Mouse (Mus musculus): ENCODE data around the gene Pafah1b3. TPM values are rescaled to one million over a fixed set of nuclear protein-coding genes. Genes with fewer than 3 reads are reported as not detected.

Gene Pafah1b3
- total and polyA plus RNA-seq, 3 experiments: 41.3 to 79.2 (median 76.9) TPM

GRCm38 (mm10) chr7:25306614-25306996, 8.8 kb upstream of the Pafah1b3 start:
- peaks cover 67% of the 10 kb centered on the region for H3K27me3 ChIP-seq (ENCODE audit: insufficient read depth, low read length)
- H3K4me3 ChIP-seq (ENCODE audit: low read depth, low read length): no peak overlapping the region
- TF ChIP-seq POLR2AphosphoS5 (IDR thresholded peaks at IDR 0.05; ENCODE audit: insufficient replicate concordance, low read depth, low read length) (no peak), TAL1 (conservative IDR thresholded peaks at IDR 0.05; ENCODE audit: low read depth, low read length) (no peak), GATA2 (IDR thresholded peaks at IDR 0.05; ENCODE audit: borderline replicate concordance, low read depth, low read length) (no peak), GATA1 (IDR thresholded peaks at IDR 0.05; ENCODE audit: borderline replicate concordance, low read length) (no peak), CTCF (IDR thresholded peaks at IDR 0.05; ENCODE audit: low read depth, low read length) (no peak)
- no peaks in the 10 kb centered on the region for H3K36me3 ChIP-seq (replicated peaks)
- ATAC-seq (ENCODE audit: extremely low read depth, insufficient number of reproducible peaks, low FRiP score, poor library complexity, severe bottlenecking) (no peak), DNase-seq (ENCODE audit: low spot score) (no peak)
- H3K9me3 ChIP-seq (replicated peaks): no peaks in the 10 kb centered on the region
- peaks cover 9% of the 10 kb centered on the region for H3K4me1 ChIP-seq (ENCODE audit: insufficient read depth, low read depth, low read length)

- Histone ChIP-seq H3K4me1 (ENCODE audit: insufficient read depth, low read depth, low read length) (peaks cover 11% of the 10 kb centered on the region), H3K27me3 (ENCODE audit: insufficient read depth, low read length) (peaks cover 62% of the 10 kb centered on the region), H3K9me3 (replicated peaks) (no peaks in the 10 kb centered on the region), H3K4me3 (ENCODE audit: low read depth, low read length) (no peak within 1 kb of the TSS; the same call in 1 of the 2 replicates), H3K36me3 (replicated peaks) (no peaks in the 10 kb centered on the region)
- TF ChIP-seq GATA1 (IDR thresholded peaks at IDR 0.05; ENCODE audit: borderline replicate concordance, low read length): no peak
- TF ChIP-seq TAL1 (conservative IDR thresholded peaks at IDR 0.05; ENCODE audit: low read depth, low read length): no peak
- TF ChIP-seq POLR2AphosphoS5 (IDR thresholded peaks at IDR 0.05; ENCODE audit: insufficient replicate concordance, low read depth, low read length): no peak
- TF ChIP-seq GATA2 (IDR thresholded peaks at IDR 0.05; ENCODE audit: borderline replicate concordance, low read depth, low read length): no peak
- no peak for TF ChIP-seq CTCF (IDR thresholded peaks at IDR 0.05; ENCODE audit: low read depth, low read length)
- no peak for ATAC-seq (ENCODE audit: extremely low read depth, insufficient number of reproducible peaks, low FRiP score, poor library complexity, severe bottlenecking)
- DNase-seq (ENCODE audit: low spot score): peak; percentile 71
Measured at GRCm38 (mm10) chr7:25305956-25306613, 8.3 kb upstream of the Pafah1b3 start, which contains the start of gene Tmem145. Tmem145 (plus strand) TSS chr7:25306106.

GRCm38 (mm10) chr7:25305481-25305880, 7.7 kb upstream of the Pafah1b3 start:
- Histone ChIP-seq H3K4me3 (ENCODE audit: low read depth, low read length) (no peak overlapping the region), H3K36me3 (replicated peaks) (no peaks in the 10 kb centered on the region), H3K9me3 (replicated peaks) (no peaks in the 10 kb centered on the region), H3K27me3 (ENCODE audit: insufficient read depth, low read length) (peaks cover 59% of the 10 kb centered on the region), H3K4me1 (ENCODE audit: insufficient read depth, low read depth, low read length) (peaks cover 13% of the 10 kb centered on the region)
- ATAC-seq (ENCODE audit: extremely low read depth, insufficient number of reproducible peaks, low FRiP score, poor library complexity, severe bottlenecking) (no peak; the same call in 1 of the 2 replicates), DNase-seq (ENCODE audit: low spot score) (no peak)
- TF ChIP-seq TAL1 (conservative IDR thresholded peaks at IDR 0.05; ENCODE audit: low read depth, low read length) (no peak), POLR2AphosphoS5 (IDR thresholded peaks at IDR 0.05; ENCODE audit: insufficient replicate concordance, low read depth, low read length) (no peak), CTCF (IDR thresholded peaks at IDR 0.05; ENCODE audit: low read depth, low read length) (no peak), GATA1 (IDR thresholded peaks at IDR 0.05; ENCODE audit: borderline replicate concordance, low read length) (no peak), GATA2 (IDR thresholded peaks at IDR 0.05; ENCODE audit: borderline replicate concordance, low read depth, low read length) (no peak)

GRCm38 (mm10) chr7:25303685-25304006, 5.9 kb upstream of the Pafah1b3 start:
- peaks cover 16% of the 10 kb centered on the region for H3K4me1 ChIP-seq (ENCODE audit: insufficient read depth, low read depth, low read length)
- ATAC-seq (ENCODE audit: extremely low read depth, insufficient number of reproducible peaks, low FRiP score, poor library complexity, severe bottlenecking): no peak
- DNase-seq (ENCODE audit: low spot score): no peak
- peaks cover 48% of the 10 kb centered on the region for H3K27me3 ChIP-seq (ENCODE audit: insufficient read depth, low read length)
- no peaks in the 10 kb centered on the region for H3K9me3 ChIP-seq (replicated peaks)
- H3K4me3 ChIP-seq (ENCODE audit: low read depth, low read length): no peak overlapping the region
- TF ChIP-seq GATA2 (IDR thresholded peaks at IDR 0.05; ENCODE audit: borderline replicate concordance, low read depth, low read length) (no peak), TAL1 (conservative IDR thresholded peaks at IDR 0.05; ENCODE audit: low read depth, low read length) (no peak), CTCF (IDR thresholded peaks at IDR 0.05; ENCODE audit: low read depth, low read length) (no peak), GATA1 (IDR thresholded peaks at IDR 0.05; ENCODE audit: borderline replicate concordance, low read length) (no peak), POLR2AphosphoS5 (IDR thresholded peaks at IDR 0.05; ENCODE audit: insufficient replicate concordance, low read depth, low read length) (no peak)
- H3K36me3 ChIP-seq (replicated peaks): no peaks in the 10 kb centered on the region

GRCm38 (mm10) chr7:25303003-25303684, 5.4 kb upstream of the Pafah1b3 start:
- Histone ChIP-seq H3K4me3 (ENCODE audit: low read depth, low read length) (no peak overlapping the region), H3K36me3 (replicated peaks) (no peaks in the 10 kb centered on the region), H3K4me1 (ENCODE audit: insufficient read depth, low read depth, low read length) (peaks cover 20% of the 10 kb centered on the region), H3K27me3 (ENCODE audit: insufficient read depth, low read length) (peaks cover 44% of the 10 kb centered on the region), H3K9me3 (replicated peaks) (no peaks in the 10 kb centered on the region)
- DNase-seq (ENCODE audit: low spot score) (no peak), ATAC-seq (ENCODE audit: extremely low read depth, insufficient number of reproducible peaks, low FRiP score, poor library complexity, severe bottlenecking) (no peak)
- TF ChIP-seq TAL1 (conservative IDR thresholded peaks at IDR 0.05; ENCODE audit: low read depth, low read length): no peak
- TF ChIP-seq GATA2 (IDR thresholded peaks at IDR 0.05; ENCODE audit: borderline replicate concordance, low read depth, low read length): no peak
- TF ChIP-seq POLR2AphosphoS5 (IDR thresholded peaks at IDR 0.05; ENCODE audit: insufficient replicate concordance, low read depth, low read length): no peak
- TF ChIP-seq GATA1 (IDR thresholded peaks at IDR 0.05; ENCODE audit: borderline replicate concordance, low read length): no peak
- no peak for TF ChIP-seq CTCF (IDR thresholded peaks at IDR 0.05; ENCODE audit: low read depth, low read length)

- Histone ChIP-seq H3K36me3 (replicated peaks) (peaks cover 6% of the 10 kb centered on the region), H3K4me3 (ENCODE audit: low read depth, low read length) (no peak within 1 kb of the TSS), H3K9me3 (replicated peaks) (no peaks in the 10 kb centered on the region), H3K4me1 (ENCODE audit: insufficient read depth, low read depth, low read length) (peaks cover 36% of the 10 kb centered on the region), H3K27me3 (ENCODE audit: insufficient read depth, low read length) (peaks cover 29% of the 10 kb centered on the region)
- ATAC-seq (ENCODE audit: extremely low read depth, insufficient number of reproducible peaks, low FRiP score, poor library complexity, severe bottlenecking) (no peak), DNase-seq (ENCODE audit: low spot score) (no peak)
- no peak for TF ChIP-seq TAL1 (conservative IDR thresholded peaks at IDR 0.05; ENCODE audit: low read depth, low read length)
- no peak for TF ChIP-seq CTCF (IDR thresholded peaks at IDR 0.05; ENCODE audit: low read depth, low read length)
- TF ChIP-seq GATA2 (IDR thresholded peaks at IDR 0.05; ENCODE audit: borderline replicate concordance, low read depth, low read length): no peak
- no peak for TF ChIP-seq POLR2AphosphoS5 (IDR thresholded peaks at IDR 0.05; ENCODE audit: insufficient replicate concordance, low read depth, low read length)
- TF ChIP-seq GATA1 (IDR thresholded peaks at IDR 0.05; ENCODE audit: borderline replicate concordance, low read length): no peak
Measured at GRCm38 (mm10) chr7:25301063-25301462, 3.3 kb upstream of the Pafah1b3 start, which contains the start of gene Prr19. Prr19 (plus strand) TSS chr7:25301411.

Measured in G1E (cell line).